ENCODE assay signal across 22 mouse cellular contexts in genomic region chr2:131996369-131996768, GRCm38 (mm10). TPM values are rescaled to one million over a fixed set of nuclear protein-coding genes. Genes with fewer than 3 reads are reported as not detected.
DNase-seq lines count a peak whose midpoint lies in the region; ATAC-seq and TF ChIP-seq lines count a peak whose summit lies in the region.
"Had no signal": no experiment of that assay in that cellular context is flagged by ENCODE, and none has a peak within 500 bp of the region (broad histone marks: within the 10 kb centered on the region; RNA-seq: fewer than 3 reads in every experiment).

No protein-coding gene starts in this region.

- ATAC-seq in frontal cortex, adult (ENCODE audit: low TSS enrichment) = peak; percentile 58
- no peak for ATAC-seq in kidney, postnatal 0 days (replicated peaks; ENCODE audit: low FRiP score, low read depth)
- no peak for ATAC-seq in megakaryocyte progenitor cell, adult 5-6 weeks (replicated peaks; ENCODE audit: poor library complexity)
- ATAC-seq: forebrain, embryonic 13.5 days; forebrain, embryonic 16.5 days; hindbrain, embryonic 16.5 days; inflammation-experienced regulatory T-cells, adult 6 months; Patski had no signal

- H3K4me1 ChIP-seq in kidney, postnatal 0 days (replicated peaks; ENCODE audit: insufficient read depth, low read length) = 0 out of 2 replicates have a peak, but pooled peaks cover 11% of the 10 kb centered on the region

- no peak overlapping the region for H3K9ac ChIP-seq in kidney, postnatal 0 days (ENCODE audit: low read depth, low read length)
- H3K9ac ChIP-seq: forebrain, embryonic 13.5 days had no signal

- H3K27ac ChIP-seq in kidney, postnatal 0 days = no peak overlapping the region
- H3K27ac ChIP-seq: forebrain, embryonic 10.5 days; forebrain, embryonic 13.5 days; hindbrain, embryonic 12.5 days had no signal

- H3K4me3 ChIP-seq in kidney, postnatal 0 days (replicated peaks; ENCODE audit: low read depth, low read length) = no peak overlapping the region
- H3K4me3 ChIP-seq: forebrain, embryonic 10.5 days; forebrain, embryonic 13.5 days; hindbrain, embryonic 12.5 days had no signal

- WGBS in kidney, postnatal 0 days = 52% methylated on average over 7 of the region's 7 CpGs

- TF ChIP-seq CTCF in kidney, postnatal 0 days (IDR thresholded peaks at IDR 0.05; ENCODE audit: low read depth) = no peak

- no peaks in the 10 kb centered on the region for H3K36me3 ChIP-seq in kidney, postnatal 0 days (ENCODE audit: insufficient read depth, low read length)
- H3K36me3 ChIP-seq: G1E had no signal

- DNase-seq in frontal cortex, postnatal 36 days (ENCODE audit: low spot score in 2 of 2) = no peak
- peak; percentile 37 for DNase-seq in kidney, postnatal 0 days (ENCODE audit: low spot score)
- DNase-seq in kidney, postnatal 14 days = no peak
- DNase-seq in right cerebral cortex, adult 18-20 months = peak; percentile 41
- no peak for DNase-seq in right cerebral cortex, postnatal 4 days
- DNase-seq: adrenal gland, postnatal 10 days; adrenal gland, postnatal 36 days; B cell, adult 2 months; gastrocnemius, postnatal 25 days had no signal

- H3K9me3 ChIP-seq in kidney, postnatal 0 days (replicated peaks; ENCODE audit: low read length) = no peaks in the 10 kb centered on the region
- H3K9me3 ChIP-seq: forebrain, embryonic 10.5 days; forebrain, embryonic 13.5 days; G1E; hindbrain, embryonic 12.5 days had no signal

- H3K27me3 ChIP-seq in kidney, postnatal 0 days (ENCODE audit: insufficient read depth, low read length) = 0 out of 2 replicates have a peak, but pooled peaks cover 3% of the 10 kb centered on the region
- H3K27me3 ChIP-seq: CH12.LX; forebrain, embryonic 13.5 days; hindbrain, embryonic 12.5 days; Patski had no signal

- H3K4me2 ChIP-seq in kidney, postnatal 0 days (ENCODE audit: low read length) = no peak overlapping the region
- H3K4me2 ChIP-seq: forebrain, embryonic 13.5 days; heart, embryonic 11.5 days; hindbrain, embryonic 12.5 days had no signal

RNA-seq across cellular contexts. Expression of gene Rassf2, which starts 33.7 kb away (rescaled TPM):
- polyA plus RNA-seq in kidney, postnatal 0 days (2015; fragmentation: Nextera tagmentation; extraction: Ambion mirVana) = 3.0 and 3.2 TPM in 2 replicates
- 32.9 and 42.8 TPM in 2 replicates for total RNA-seq in megakaryocyte progenitor cell, adult 5-6 weeks (2015)
- 65.5 and 71.5 TPM in 2 replicates for total RNA-seq in megakaryocyte progenitor cell, adult 5-6 weeks (2017)

RNA-seq across cellular contexts. Expression of gene Prnd, which starts 45.7 kb away (rescaled TPM):
- polyA plus RNA-seq in kidney, postnatal 0 days (2015; fragmentation: Nextera tagmentation; extraction: Ambion mirVana) = 14.1 and 17.0 TPM in 2 replicates
- total RNA-seq in megakaryocyte progenitor cell, adult 5-6 weeks (2015) = 0.46 TPM in 1 of 2 replicates, not detected in the other
- total RNA-seq in megakaryocyte progenitor cell, adult 5-6 weeks (2017) = not detected in 2 replicates
- total RNA-seq: hematopoietic stem cell, adult 5-6 weeks had no signal
- polyA plus RNA-seq: G1E had no signal

Comparison
In these comparisons a context has a peak if more than half of its experiments do, and no peak if none do; other contexts are left out.
1. DNase-seq: peak in kidney, postnatal 0 days (single experiment) and right cerebral cortex, adult 18-20 months (single experiment); none in frontal cortex, postnatal 36 days (0 of 2), kidney, postnatal 14 days (single experiment) and right cerebral cortex, postnatal 4 days (single experiment).